Mouse (Mus musculus) myocyte (in vitro differentiated cells): ENCODE measurements around the gene Tmem219.

Experiments
- E2F4 ChIP-seq: IDR thresholded peaks from one replicate; pipeline ENCODE4 v1.6.1; 2011; ENCODE audit warnings: mild to moderate bottlenecking, control low read depth, moderate library complexity; ENCODE audit not compliant: insufficient read depth
- MAX ChIP-seq: IDR thresholded peaks from one replicate; pipeline ENCODE4 v1.6.1; 2011; ENCODE audit warnings: low read depth, mild to moderate bottlenecking, control low read depth
- POLR2A ChIP-seq: IDR thresholded peaks from one replicate; pipeline ENCODE4 v1.6.1; 2011; ENCODE audit warnings: low read depth, mild to moderate bottlenecking, control low read depth, moderate library complexity; ENCODE audit not compliant: insufficient read length
- POLR2AphosphoS2 ChIP-seq: IDR thresholded peaks from one replicate; pipeline ENCODE4 v1.6.1; 2011; ENCODE audit warnings: low read depth, control low read depth; ENCODE audit not compliant: insufficient read length
- TCF12 ChIP-seq: IDR thresholded peaks from one replicate; pipeline ENCODE4 v1.6.1; 2011; ENCODE audit warnings: mild to moderate bottlenecking, control low read depth; ENCODE audit not compliant: poor library complexity, insufficient read depth, severe bottlenecking

- TF ChIP-seq POLR2A: no peak
- no peak for TF ChIP-seq E2F4
- TF ChIP-seq POLR2AphosphoS2: no peak
- TF ChIP-seq MAX: no peak
- TF ChIP-seq TCF12: no peak
These were observed 7.9 kb downstream of the Tmem219 start for GRCm38 (mm10) chr7:126914844-126915243.
